Mouse (Mus musculus) hindbrain, embryonic 10.5 days (tissue): ENCODE measurements around the gene Usp48. TPM values are rescaled to one million over a fixed set of nuclear protein-coding genes. Genes with fewer than 3 reads are reported as not detected.
A peak's percentile ranks its signal among the peaks of the same experiment; 100 is the strongest.

Experiments
- DNase-seq: peaks from one replicate; pipeline ENCODE4 v3.0.0-alpha.2; 2017; ENCODE audit warnings: low spot score
- H3K27ac ChIP-seq: fragments of 300-500 bp; sonication (generic); 2 replicates; pipeline ENCODE4 v1.5.1; 2016; ENCODE audit warnings: mild to moderate bottlenecking, moderate library complexity
- H3K27me3 ChIP-seq: fragments of 300-500 bp; sonication (generic); 2 replicates; pipeline ENCODE4 v1.6.1; 2016; ENCODE audit warnings: mild to moderate bottlenecking; ENCODE audit not compliant: poor library complexity, insufficient read depth, severe bottlenecking
- H3K36me3 ChIP-seq: fragments of 300-500 bp; sonication (generic); 2 replicates; pipeline ENCODE4 v1.6.1; 2016; ENCODE audit warnings: mild to moderate bottlenecking, moderate library complexity
- H3K4me1 ChIP-seq: fragments of 300-500 bp; sonication (generic); replicated peaks from 2 replicates; pipeline ENCODE4 v1.6.1; 2016; ENCODE audit warnings: mild to moderate bottlenecking
- H3K4me3 ChIP-seq: fragments of 300-500 bp; sonication (generic); 2 replicates; pipeline ENCODE4 v1.5.1; 2016; ENCODE audit warnings: mild to moderate bottlenecking, moderate library complexity
- H3K9me3 ChIP-seq: fragments of 300-500 bp; sonication (generic); 2 replicates; pipeline ENCODE4 v1.6.1; 2016; ENCODE audit warnings: mild to moderate bottlenecking, moderate library complexity
- WGBS: fragments of 180-500 bp; shearing (Covaris S2); methylation state at CpG from one replicate; pipeline ENCODE4 v1.1.7; 2016; 5-methylcytosine and 5-hydroxymethylcytosine counted together
- polyA plus RNA-seq: library from polyadenylated mRNA; unstranded; fragments of >200 nt; fragmentation: Nextera tagmentation; extraction: Ambion mirVana; gene quantifications from 2 replicates; pipeline ENCODE4 v1.2.1, GENCODE M21; 2016

Gene Usp48
- polyA plus RNA-seq, 1 experiment from 2014 or later = 63.6 TPM

GRCm38 (mm10) chr4:137686303-137686702 lies 92.7 kb downstream of the Usp48 start:
- 79% methylated on average over 5 of the region's 5 CpGs for WGBS
- H3K4me3 ChIP-seq = no peak overlapping the region
- no peaks in the 10 kb centered on the region for H3K9me3 ChIP-seq
- no peak for DNase-seq
- peaks cover 34% of the 10 kb centered on the region for H3K27me3 ChIP-seq
- no peak overlapping the region for H3K27ac ChIP-seq
- H3K4me1 ChIP-seq = peaks cover 21% of the 10 kb centered on the region
- no peaks in the 10 kb centered on the region for H3K36me3 ChIP-seq

- Histone ChIP-seq H3K9me3 (no peaks in the 10 kb centered on the region), H3K27me3 (peaks cover 24% of the 10 kb centered on the region), H3K36me3 (no peaks in the 10 kb centered on the region), H3K27ac (no peak overlapping the region), H3K4me1 (peaks cover 11% of the 10 kb centered on the region), H3K4me3 (no peak overlapping the region)
- no peak for DNase-seq
- WGBS = 84% methylated on average over 14 of the region's 14 CpGs
These were observed 93.8 kb downstream of the Usp48 start for GRCm38 (mm10) chr4:137687234-137687825.

- no peak overlapping the region for H3K27ac ChIP-seq
- DNase-seq = no peak
- no peaks in the 10 kb centered on the region for H3K36me3 ChIP-seq
- H3K4me3 ChIP-seq = no peak overlapping the region
- 84% methylated on average over 10 of the region's 10 CpGs for WGBS
- H3K4me1 ChIP-seq = peaks cover 5% of the 10 kb centered on the region
- H3K27me3 ChIP-seq = 0 out of 2 replicates have a peak, but pooled peaks cover 3% of the 10 kb centered on the region
- H3K9me3 ChIP-seq = no peaks in the 10 kb centered on the region
These were observed 98.8 kb downstream of the Usp48 start for GRCm38 (mm10) chr4:137692107-137692902.

- no peak for DNase-seq
- Histone ChIP-seq H3K36me3 (no peaks in the 10 kb centered on the region), H3K27me3 (peaks cover 9% of the 10 kb centered on the region; the same call in 1 of the 2 replicates), H3K4me3 (no peak overlapping the region), H3K27ac (no peak overlapping the region), H3K9me3 (no peaks in the 10 kb centered on the region), H3K4me1 (peaks cover 34% of the 10 kb centered on the region)
- WGBS = 82% methylated on average over 8 of the region's 8 CpGs
These were observed 101.7 kb downstream of the Usp48 start for GRCm38 (mm10) chr4:137695300-137695699.

- H3K4me1 ChIP-seq = peaks cover 34% of the 10 kb centered on the region
- WGBS = 45% methylated on average over 4 of the region's 4 CpGs
- H3K27ac ChIP-seq = no peak overlapping the region
- H3K27me3 ChIP-seq = peaks cover 9% of the 10 kb centered on the region; the same call in 1 of the 2 replicates
- H3K9me3 ChIP-seq = no peaks in the 10 kb centered on the region
- DNase-seq = no peak
- H3K4me3 ChIP-seq = no peak overlapping the region
- no peaks in the 10 kb centered on the region for H3K36me3 ChIP-seq
These were observed 102.3 kb downstream of the Usp48 start for GRCm38 (mm10) chr4:137695900-137696299.

GRCm38 (mm10) chr4:137697156-137697885 lies 103.8 kb downstream of the Usp48 start:
- Histone ChIP-seq H3K4me1 (peaks cover 43% of the 10 kb centered on the region), H3K9me3 (no peaks in the 10 kb centered on the region), H3K36me3 (no peaks in the 10 kb centered on the region), H3K27me3 (peaks cover 9% of the 10 kb centered on the region; the same call in 1 of the 2 replicates), H3K27ac (peak overlapping the region; percentile 53; the same call in 1 of the 2 replicates), H3K4me3 (no peak overlapping the region)
- WGBS = 75% methylated on average over 13 of the region's 13 CpGs
- no peak for DNase-seq

- Histone ChIP-seq H3K27ac (peak overlapping the region; percentile 19), H3K4me1 (peaks cover 43% of the 10 kb centered on the region), H3K4me3 (no peak overlapping the region), H3K36me3 (no peaks in the 10 kb centered on the region), H3K27me3 (peaks cover 9% of the 10 kb centered on the region; the same call in 1 of the 2 replicates), H3K9me3 (no peaks in the 10 kb centered on the region)
- no peak for DNase-seq
- 93% methylated on average over 7 of the region's 7 CpGs for WGBS
These were observed 104.8 kb downstream of the Usp48 start for GRCm38 (mm10) chr4:137698076-137698985.

GRCm38 (mm10) chr4:137699264-137700211 lies 106.0 kb downstream of the Usp48 start:
- DNase-seq = no peak
- WGBS = 68% methylated on average over 21 of the region's 21 CpGs
- no peaks in the 10 kb centered on the region for H3K9me3 ChIP-seq
- H3K27ac ChIP-seq = 0 out of 2 replicates have a peak overlapping the region, but pooled peaks have one; percentile 19
- no peaks in the 10 kb centered on the region for H3K36me3 ChIP-seq
- peaks cover 9% of the 10 kb centered on the region; the same call in 1 of the 2 replicates for H3K27me3 ChIP-seq
- H3K4me3 ChIP-seq = no peak overlapping the region
- H3K4me1 ChIP-seq = peaks cover 49% of the 10 kb centered on the region

- WGBS = 80% methylated on average over 6 of the region's 6 CpGs
- Histone ChIP-seq H3K36me3 (no peaks in the 10 kb centered on the region), H3K4me1 (peaks cover 57% of the 10 kb centered on the region), H3K9me3 (no peaks in the 10 kb centered on the region), H3K4me3 (no peak overlapping the region), H3K27ac (peak overlapping the region; percentile 29; the same call in 1 of the 2 replicates), H3K27me3 (peaks cover 16% of the 10 kb centered on the region)
- DNase-seq = no peak
These were observed 107.4 kb downstream of the Usp48 start for GRCm38 (mm10) chr4:137700960-137701359.

- Histone ChIP-seq H3K27ac (no peak overlapping the region; the same call in 1 of the 2 replicates), H3K36me3 (no peaks in the 10 kb centered on the region), H3K9me3 (no peaks in the 10 kb centered on the region), H3K27me3 (peaks cover 26% of the 10 kb centered on the region), H3K4me1 (peaks cover 68% of the 10 kb centered on the region), H3K4me3 (no peak overlapping the region)
- 90% methylated on average over 5 of the region's 5 CpGs for WGBS
- no peak for DNase-seq
These were observed 109.5 kb downstream of the Usp48 start for GRCm38 (mm10) chr4:137703077-137703476.

GRCm38 (mm10) chr4:137704561-137704960 lies 111.0 kb downstream of the Usp48 start:
- H3K4me3 ChIP-seq = no peak overlapping the region
- DNase-seq = peak; percentile 33
- no peaks in the 10 kb centered on the region for H3K9me3 ChIP-seq
- H3K4me1 ChIP-seq = peaks cover 54% of the 10 kb centered on the region
- H3K27ac ChIP-seq = peak overlapping the region; percentile 53; the same call in 1 of the 2 replicates
- H3K27me3 ChIP-seq = peaks cover 33% of the 10 kb centered on the region
- H3K36me3 ChIP-seq = no peaks in the 10 kb centered on the region
- WGBS = 65% methylated on average over 2 of the region's 2 CpGs
